Mouse (Mus musculus) adrenal gland, adult (tissue): ENCODE measurements around the gene Olfr435.
"Not testable (repeated sequence)": the region's sequence is repeated elsewhere in the genome, so short reads cannot be mapped to it uniquely, and the experiment has no call there.

ENCODE experiments used
- DNase-seq, 2 experiments: peaks; one replicate each; pipeline ENCODE4 v3.0.0; 2022 to 2023; ENCODE audit warnings: low spot score in 1 of 2; ENCODE audit not compliant: inconsistent age in 2 of 2

The Olfr435 gene

GRCm38 (mm10) chr6:43196781-43197180, at the start of gene Olfr435:
Gene Olfr435, plus strand, starts transcription at chr6:43197146.
- no peak for DNase-seq

DNA sequence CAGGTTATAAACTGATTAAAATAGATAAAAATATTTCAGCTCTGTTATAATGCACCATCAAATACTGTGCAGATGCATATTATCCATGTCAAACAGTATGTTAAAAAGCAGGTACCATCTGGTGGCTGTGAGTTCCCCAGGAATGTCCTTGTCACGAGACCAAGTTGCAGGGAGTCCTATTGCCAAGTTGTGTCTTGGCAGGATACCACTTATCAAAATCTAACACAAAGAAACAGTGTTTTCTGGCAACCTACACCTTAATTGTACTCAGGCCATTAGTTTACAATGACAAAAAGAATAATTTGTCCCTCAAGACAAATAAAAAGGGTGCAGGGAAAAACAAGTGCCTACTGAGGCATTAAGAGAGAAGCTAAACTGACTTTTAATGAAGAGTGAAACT, 37.4 kb upstream of the Olfr435 start:
- DNase-seq, result no peak

- DNase-seq, result no peak
Measured at GRCm38 (mm10) chr6:43162982-43163381, 34.0 kb upstream of the Olfr435 start, which contains the start of gene Olfr437. Gene Olfr437, plus strand, starts transcription at chr6:43163282.

GRCm38 (mm10) chr6:43167246-43167645, 29.7 kb upstream of the Olfr435 start:
- no peak for DNase-seq

DNA sequence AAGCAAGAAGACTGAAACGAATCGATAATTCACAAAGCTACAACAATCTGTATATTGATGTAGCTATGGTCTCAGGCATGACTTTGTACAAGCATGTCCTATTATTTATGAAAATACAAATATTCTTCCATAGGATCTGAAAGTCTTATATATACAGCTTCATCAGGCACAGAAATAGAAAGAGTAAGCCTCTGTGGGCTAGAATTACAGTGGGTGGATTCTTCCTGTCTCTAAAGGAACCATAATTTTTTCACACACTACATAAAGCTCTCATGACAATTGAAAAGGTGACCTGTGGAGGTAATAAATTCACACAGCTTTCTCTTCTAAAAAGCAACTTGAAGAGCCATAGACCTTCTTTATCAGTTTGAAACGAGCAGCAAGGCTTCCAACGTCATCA, 25.1 kb upstream of the Olfr435 start, which contains the start of gene Olfr13:
Olfr13 (plus strand) TSS at position 301 of the 400 bp plus-strand sequence.
- no peak for DNase-seq

GRCm38 (mm10) chr6:43178129-43178528, 18.8 kb upstream of the Olfr435 start:
- no peak for DNase-seq

GRCm38 (mm10) chr6:43178584-43179501, 18.1 kb upstream of the Olfr435 start:
- no peak for DNase-seq

DNA sequence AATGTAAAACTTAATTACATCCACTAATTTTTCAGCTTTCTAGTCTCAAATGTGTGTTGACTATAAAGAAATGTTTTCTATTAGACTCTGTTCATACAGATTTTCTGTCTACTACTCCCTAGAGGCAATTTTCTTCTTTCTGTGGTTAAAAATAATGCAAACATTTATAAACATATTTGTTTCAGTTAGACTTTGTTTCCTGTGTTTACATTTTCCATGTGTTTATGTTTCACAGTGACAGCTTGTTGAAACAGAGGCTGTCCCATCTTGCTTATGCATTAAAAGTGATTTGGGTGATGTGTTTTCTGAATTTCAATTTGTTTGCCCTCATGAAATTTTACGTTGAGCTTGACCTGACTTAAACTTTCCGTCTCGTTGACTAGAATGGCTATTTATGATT, 6.0 kb upstream of the Olfr435 start:
- DNase-seq, result no peak

DNA sequence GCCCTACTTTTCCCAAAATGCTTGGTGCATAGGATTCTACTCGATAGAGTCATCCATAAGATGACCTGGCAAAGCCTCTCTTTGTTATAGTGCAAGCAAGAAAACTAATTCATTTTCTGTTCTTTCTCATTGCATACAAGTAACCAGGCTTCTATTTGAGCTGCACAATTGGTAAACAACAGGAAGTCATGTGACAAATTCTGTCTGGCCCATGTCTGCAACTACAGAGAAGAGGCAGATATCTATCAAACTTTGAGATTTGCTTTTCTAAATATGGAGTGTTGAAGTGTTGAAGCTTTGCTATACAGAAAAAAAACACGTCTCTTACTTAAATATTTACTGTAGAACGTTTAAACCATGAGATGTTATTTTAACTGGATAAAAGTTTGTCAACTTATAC, 1.1 kb downstream of the Olfr435 start:
- DNase-seq, result no peak

DNA sequence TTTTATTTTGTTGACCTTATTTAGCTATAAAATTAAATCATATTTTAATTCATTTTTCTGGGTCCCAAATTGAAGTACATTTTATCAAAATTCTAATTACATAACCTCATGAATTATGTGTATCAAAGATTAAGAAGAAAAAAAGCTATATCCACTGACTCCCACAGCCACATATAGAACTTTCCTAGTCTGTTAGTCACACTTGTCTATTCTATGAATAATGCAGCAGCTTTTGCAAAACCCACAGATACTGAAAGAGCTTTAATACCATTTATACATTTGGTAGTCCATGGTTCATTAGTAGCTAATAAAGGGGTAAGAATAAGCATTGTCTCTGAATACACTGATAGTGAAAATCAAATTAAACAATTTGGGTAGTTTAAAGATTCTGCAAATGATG, 5.8 kb downstream of the Olfr435 start:
- no peak for DNase-seq

GRCm38 (mm10) chr6:43205355-43205754, 8.4 kb downstream of the Olfr435 start:
- no peak for DNase-seq

- not testable (repeated sequence) for DNase-seq
Measured at GRCm38 (mm10) chr6:43212873-43213272, 15.9 kb downstream of the Olfr435 start, which contains the start of gene Olfr434. Gene Olfr434, plus strand, starts transcription at chr6:43213021.

DNA sequence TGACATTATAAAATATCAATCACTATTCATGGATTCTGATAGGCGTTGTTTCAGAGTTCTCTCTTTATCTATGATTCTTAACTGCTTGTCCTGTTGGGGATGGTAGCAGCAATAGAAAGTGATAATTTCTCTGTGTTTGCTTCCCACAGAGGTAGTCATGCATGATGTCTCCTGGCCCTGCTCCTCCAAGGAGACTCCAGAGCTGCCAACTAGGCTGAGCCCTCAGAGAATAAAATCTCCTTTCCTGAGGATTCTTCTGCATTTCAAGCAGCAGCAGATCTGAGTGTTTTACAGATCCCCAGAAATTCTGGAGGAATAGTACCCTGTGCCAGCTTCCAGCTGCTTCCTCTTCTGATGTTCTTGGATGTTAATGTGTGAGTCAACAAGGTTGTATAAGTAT, 34.3 kb downstream of the Olfr435 start, which contains the start of gene Olfr47:
Olfr47 (plus strand) TSS at position 275 of the 400 bp plus-strand sequence.
- not testable (repeated sequence) for DNase-seq

- no peak for DNase-seq
Measured at GRCm38 (mm10) chr6:43242061-43242460, 45.1 kb downstream of the Olfr435 start.

GRCm38 (mm10) chr6:43247396-43247795, 50.5 kb downstream of the Olfr435 start:
- no peak for DNase-seq

- DNase-seq, result no peak
Measured at GRCm38 (mm10) chr6:43252994-43253393, 56.0 kb downstream of the Olfr435 start.
